In the genomic region with DNA sequence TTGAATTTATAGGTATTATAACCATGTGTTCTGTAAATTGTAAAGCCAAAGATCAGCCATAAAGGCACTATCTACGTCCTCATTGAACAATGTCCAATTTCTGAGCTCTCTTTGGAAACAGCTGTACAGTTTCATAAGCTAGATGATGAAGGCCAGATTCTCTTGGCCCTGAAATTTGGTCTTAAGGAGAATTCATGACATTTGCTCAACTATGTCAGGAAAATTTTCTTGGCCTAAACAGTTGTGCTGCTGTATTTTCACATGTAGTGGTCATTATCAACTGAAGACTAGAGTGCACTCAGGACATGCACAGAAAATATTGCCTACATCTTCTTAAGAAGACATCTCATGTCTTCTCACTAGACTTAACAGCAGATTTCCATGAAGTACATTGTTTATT, we compare ENCODE assay signal across 14 mouse cellular contexts.
"Had no signal": no experiment of that assay in that cellular context is flagged by ENCODE, and none has a peak within 500 bp of the region (broad histone marks: within the 10 kb centered on the region; RNA-seq: fewer than 3 reads in every experiment).

No protein-coding gene starts in this region.

- DNase-seq: kidney, adult 11 months; kidney, adult 9 months; kidney, postnatal 36 days; layer of hippocampus, adult 9-11 months; layer of hippocampus, postnatal 36 days; right cerebral cortex, postnatal 14 days; thymus, adult 18-20 months; thymus, postnatal 14 days had no signal

- H3K27me3 ChIP-seq: limb, embryonic 13.5 days; liver, embryonic 15.5 days; lung, embryonic 15.5 days; midbrain, embryonic 13.5 days had no signal

- H3K9me3 ChIP-seq: limb, embryonic 13.5 days; liver, embryonic 15.5 days; lung, embryonic 15.5 days; midbrain, embryonic 13.5 days had no signal

- H3K27ac ChIP-seq: kidney, postnatal 0 days; limb, embryonic 13.5 days; liver, embryonic 15.5 days; lung, embryonic 15.5 days; midbrain, embryonic 13.5 days had no signal

- ATAC-seq: midbrain, embryonic 13.5 days had no signal

- H3K4me2 ChIP-seq: limb, embryonic 13.5 days; liver, embryonic 11.5 days; liver, embryonic 15.5 days; lung, embryonic 15.5 days; midbrain, embryonic 13.5 days had no signal

- H3K36me3 ChIP-seq: limb, embryonic 13.5 days; liver, embryonic 15.5 days; lung, embryonic 15.5 days; midbrain, embryonic 13.5 days had no signal

- H3K4me3 ChIP-seq: limb, embryonic 13.5 days; liver, embryonic 15.5 days; lung, embryonic 15.5 days; midbrain, embryonic 13.5 days had no signal

- H3K4me1 ChIP-seq: limb, embryonic 13.5 days; liver, embryonic 15.5 days; lung, embryonic 15.5 days; midbrain, embryonic 13.5 days had no signal

- H3K9ac ChIP-seq: limb, embryonic 13.5 days; liver, embryonic 15.5 days; lung, embryonic 15.5 days; midbrain, embryonic 13.5 days had no signal
